Mouse (Mus musculus): ENCODE measurements around the gene Dnm3. TPM values are rescaled to one million over a fixed set of nuclear protein-coding genes. Genes with fewer than 3 reads are reported as not detected.

Dnm3 gene
- polyA plus RNA-seq, 1 experiment from 2014 or later, result 1.5 TPM

GRCm38 (mm10) chr1:162449161-162449909 is 28.5 kb downstream of the Dnm3 start:
- Histone ChIP-seq H3K36me3 (ENCODE audit: control insufficient read depth, insufficient read depth, low read length) (no peaks in the 10 kb centered on the region), H3K4me1 (ENCODE audit: control insufficient read depth, insufficient read depth, low read length) (no peaks in the 10 kb centered on the region), H3K4me2 (no peak overlapping the region), H3K27me3 (ENCODE audit: control insufficient read depth, insufficient read depth, low read length) (no peaks in the 10 kb centered on the region), H3K9me3 (replicated peaks; ENCODE audit: control insufficient read depth, low read length) (no peaks in the 10 kb centered on the region), H3K27ac (ENCODE audit: low read depth, low read length) (no peak overlapping the region), H3K9ac (ENCODE audit: low read depth, low read length) (no peak overlapping the region), H3K4me3 (ENCODE audit: low read depth, low read length) (no peak overlapping the region)
- ATAC-seq (replicated peaks; ENCODE audit: insufficient number of reproducible peaks, low FRiP score, low TSS enrichment), result no peak
- WGBS (ENCODE audit: insufficient replicate concordance), result 39% methylated on average over 3 of the region's 3 CpGs

GRCm38 (mm10) chr1:162444805-162445204 is 33.0 kb downstream of the Dnm3 start:
- ATAC-seq (replicated peaks; ENCODE audit: insufficient number of reproducible peaks, low FRiP score, low TSS enrichment), result no peak
- H3K27me3 ChIP-seq (ENCODE audit: control insufficient read depth, insufficient read depth, low read length), result no peaks in the 10 kb centered on the region
- H3K9ac ChIP-seq (ENCODE audit: low read depth, low read length), result no peak overlapping the region
- H3K36me3 ChIP-seq (ENCODE audit: control insufficient read depth, insufficient read depth, low read length), result no peaks in the 10 kb centered on the region
- no peak overlapping the region for H3K27ac ChIP-seq (ENCODE audit: low read depth, low read length)
- H3K9me3 ChIP-seq (replicated peaks; ENCODE audit: control insufficient read depth, low read length), result no peaks in the 10 kb centered on the region
- no peak overlapping the region for H3K4me2 ChIP-seq
- H3K4me1 ChIP-seq (ENCODE audit: control insufficient read depth, insufficient read depth, low read length), result no peaks in the 10 kb centered on the region
- no peak overlapping the region for H3K4me3 ChIP-seq (ENCODE audit: low read depth, low read length)
- WGBS (ENCODE audit: insufficient replicate concordance), result 49% methylated on average over 8 of the region's 8 CpGs

GRCm38 (mm10) chr1:162439576-162439975 is 38.3 kb downstream of the Dnm3 start:
- Histone ChIP-seq H3K27me3 (ENCODE audit: control insufficient read depth, insufficient read depth, low read length) (no peaks in the 10 kb centered on the region), H3K27ac (ENCODE audit: low read depth, low read length) (no peak overlapping the region), H3K36me3 (ENCODE audit: control insufficient read depth, insufficient read depth, low read length) (no peaks in the 10 kb centered on the region), H3K9me3 (replicated peaks; ENCODE audit: control insufficient read depth, low read length) (no peaks in the 10 kb centered on the region), H3K4me2 (no peak overlapping the region), H3K4me3 (ENCODE audit: low read depth, low read length) (no peak overlapping the region), H3K4me1 (ENCODE audit: control insufficient read depth, insufficient read depth, low read length) (no peaks in the 10 kb centered on the region), H3K9ac (ENCODE audit: low read depth, low read length) (no peak overlapping the region)
- no peak for ATAC-seq (replicated peaks; ENCODE audit: insufficient number of reproducible peaks, low FRiP score, low TSS enrichment)

- WGBS (ENCODE audit: insufficient replicate concordance), result 78% methylated on average over 3 of the region's 3 CpGs
- H3K4me2 ChIP-seq, result no peak overlapping the region
- H3K9me3 ChIP-seq (replicated peaks; ENCODE audit: control insufficient read depth, low read length), result no peaks in the 10 kb centered on the region
Observed at GRCm38 (mm10) chr1:162436672-162437071, 41.2 kb downstream of the Dnm3 start.

GRCm38 (mm10) chr1:162428904-162429303 is 48.9 kb downstream of the Dnm3 start:
- WGBS (ENCODE audit: insufficient replicate concordance), result 59% methylated on average over 2 of the region's 2 CpGs
- ATAC-seq (replicated peaks; ENCODE audit: insufficient number of reproducible peaks, low FRiP score, low TSS enrichment), result no peak

More at GRCm38 (mm10) chr1:162436672-162437071, 41.2 kb downstream of the Dnm3 start:
- no peaks in the 10 kb centered on the region for H3K36me3 ChIP-seq (ENCODE audit: control insufficient read depth, insufficient read depth, low read length)
- no peak overlapping the region for H3K27ac ChIP-seq (ENCODE audit: low read depth, low read length)
- no peaks in the 10 kb centered on the region for H3K4me1 ChIP-seq (ENCODE audit: control insufficient read depth, insufficient read depth, low read length)
- ATAC-seq (replicated peaks; ENCODE audit: insufficient number of reproducible peaks, low FRiP score, low TSS enrichment), result no peak
- no peak overlapping the region for H3K9ac ChIP-seq (ENCODE audit: low read depth, low read length)
- H3K4me3 ChIP-seq (ENCODE audit: low read depth, low read length), result no peak overlapping the region
- H3K27me3 ChIP-seq (ENCODE audit: control insufficient read depth, insufficient read depth, low read length), result no peaks in the 10 kb centered on the region

GRCm38 (mm10) chr1:162425930-162426478 is 51.8 kb downstream of the Dnm3 start:
- ATAC-seq (replicated peaks; ENCODE audit: insufficient number of reproducible peaks, low FRiP score, low TSS enrichment), result no peak
- H3K9me3 ChIP-seq (replicated peaks; ENCODE audit: control insufficient read depth, low read length), result no peaks in the 10 kb centered on the region
- H3K27me3 ChIP-seq (ENCODE audit: control insufficient read depth, insufficient read depth, low read length), result no peaks in the 10 kb centered on the region
- 71% methylated on average over 15 of the region's 15 CpGs for WGBS (ENCODE audit: insufficient replicate concordance)
- H3K36me3 ChIP-seq (ENCODE audit: control insufficient read depth, insufficient read depth, low read length), result no peaks in the 10 kb centered on the region
- H3K27ac ChIP-seq (ENCODE audit: low read depth, low read length), result no peak overlapping the region
- H3K4me3 ChIP-seq (ENCODE audit: low read depth, low read length), result no peak overlapping the region
- H3K4me2 ChIP-seq, result no peak overlapping the region
- H3K4me1 ChIP-seq (ENCODE audit: control insufficient read depth, insufficient read depth, low read length), result no peaks in the 10 kb centered on the region
- H3K9ac ChIP-seq (ENCODE audit: low read depth, low read length), result no peak overlapping the region

More at GRCm38 (mm10) chr1:162428904-162429303, 48.9 kb downstream of the Dnm3 start:
- H3K4me2 ChIP-seq, result no peak overlapping the region
- no peak overlapping the region for H3K4me3 ChIP-seq (ENCODE audit: low read depth, low read length)
- H3K9ac ChIP-seq (ENCODE audit: low read depth, low read length), result no peak overlapping the region
- H3K4me1 ChIP-seq (ENCODE audit: control insufficient read depth, insufficient read depth, low read length), result no peaks in the 10 kb centered on the region
- no peaks in the 10 kb centered on the region for H3K9me3 ChIP-seq (replicated peaks; ENCODE audit: control insufficient read depth, low read length)
- no peaks in the 10 kb centered on the region for H3K36me3 ChIP-seq (ENCODE audit: control insufficient read depth, insufficient read depth, low read length)
- no peaks in the 10 kb centered on the region for H3K27me3 ChIP-seq (ENCODE audit: control insufficient read depth, insufficient read depth, low read length)
- no peak overlapping the region for H3K27ac ChIP-seq (ENCODE audit: low read depth, low read length)

- no peaks in the 10 kb centered on the region for H3K4me1 ChIP-seq (ENCODE audit: control insufficient read depth, insufficient read depth, low read length)
- H3K4me3 ChIP-seq (ENCODE audit: low read depth, low read length), result no peak overlapping the region
- H3K27me3 ChIP-seq (ENCODE audit: control insufficient read depth, insufficient read depth, low read length), result no peaks in the 10 kb centered on the region
- no peaks in the 10 kb centered on the region for H3K36me3 ChIP-seq (ENCODE audit: control insufficient read depth, insufficient read depth, low read length)
- no peak overlapping the region for H3K4me2 ChIP-seq
- no peak overlapping the region for H3K9ac ChIP-seq (ENCODE audit: low read depth, low read length)
- 81% methylated on average over 6 of the region's 6 CpGs for WGBS (ENCODE audit: insufficient replicate concordance)
- no peak overlapping the region for H3K27ac ChIP-seq (ENCODE audit: low read depth, low read length)
- no peak for ATAC-seq (replicated peaks; ENCODE audit: insufficient number of reproducible peaks, low FRiP score, low TSS enrichment)
- H3K9me3 ChIP-seq (replicated peaks; ENCODE audit: control insufficient read depth, low read length), result no peaks in the 10 kb centered on the region
Observed at GRCm38 (mm10) chr1:162422826-162423225, 55.0 kb downstream of the Dnm3 start.

- H3K9ac ChIP-seq (ENCODE audit: low read depth, low read length), result no peak overlapping the region
- 7% methylated on average over 1 of the region's 1 CpGs for WGBS (ENCODE audit: insufficient replicate concordance)
- no peaks in the 10 kb centered on the region for H3K9me3 ChIP-seq (replicated peaks; ENCODE audit: control insufficient read depth, low read length)
- no peaks in the 10 kb centered on the region for H3K36me3 ChIP-seq (ENCODE audit: control insufficient read depth, insufficient read depth, low read length)
- H3K4me1 ChIP-seq (ENCODE audit: control insufficient read depth, insufficient read depth, low read length), result no peaks in the 10 kb centered on the region
- no peak overlapping the region for H3K4me2 ChIP-seq
- ATAC-seq (replicated peaks; ENCODE audit: insufficient number of reproducible peaks, low FRiP score, low TSS enrichment), result no peak
- H3K4me3 ChIP-seq (ENCODE audit: low read depth, low read length), result no peak overlapping the region
- H3K27me3 ChIP-seq (ENCODE audit: control insufficient read depth, insufficient read depth, low read length), result no peaks in the 10 kb centered on the region
- no peak overlapping the region for H3K27ac ChIP-seq (ENCODE audit: low read depth, low read length)
Observed at GRCm38 (mm10) chr1:162413791-162414190, 64.0 kb downstream of the Dnm3 start.

Measured in heart, embryonic 11.5 days (tissue).